Mouse (Mus musculus): ENCODE data around the gene Sh3d21.
"Not testable (repeated sequence)": the region's sequence is repeated elsewhere in the genome, so short reads cannot be mapped to it uniquely, and the experiment has no call there.

The Sh3d21 gene

DNA sequence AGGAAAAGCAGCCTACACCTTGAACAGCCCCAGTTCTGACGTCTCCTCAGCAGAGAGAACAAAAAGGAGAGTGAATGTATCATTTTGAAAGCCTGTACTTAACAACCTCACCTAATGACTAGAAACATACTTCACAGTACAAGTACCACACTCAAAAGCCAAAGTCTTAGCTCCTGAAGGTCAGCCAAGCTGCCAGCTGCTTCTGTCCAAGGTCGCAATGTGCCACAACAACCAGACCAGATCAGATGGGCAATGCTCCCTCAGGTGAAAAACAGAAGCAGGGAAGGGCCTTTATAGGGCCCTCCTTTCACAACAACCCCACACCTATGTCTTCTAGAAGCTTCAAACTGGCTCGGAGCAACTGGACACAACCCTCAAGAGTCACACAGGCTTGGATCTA lies 2.8 kb upstream of the Sh3d21 start:
- no peak for DNase-seq

DNA sequence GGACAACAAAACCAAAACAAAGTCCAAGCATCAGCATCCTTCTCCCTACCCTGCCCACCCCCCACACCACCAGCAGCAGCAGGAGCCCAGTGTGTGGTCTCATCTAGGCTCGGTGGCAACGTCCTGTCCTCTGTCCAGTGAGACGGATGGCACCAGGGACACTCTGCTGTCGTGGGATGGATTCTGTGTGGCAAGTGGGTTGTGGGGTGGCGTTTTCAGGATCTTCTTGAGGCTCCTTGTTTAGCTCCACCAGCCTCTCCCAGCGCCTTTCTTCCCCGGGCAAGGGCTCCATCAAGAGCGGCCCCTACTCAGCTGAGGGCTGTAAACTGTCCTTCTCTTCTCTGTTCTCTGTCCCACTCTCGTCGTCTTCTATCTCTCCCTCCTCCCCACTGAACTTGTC lies 1.8 kb upstream of the Sh3d21 start:
- not testable (repeated sequence) for DNase-seq

DNA sequence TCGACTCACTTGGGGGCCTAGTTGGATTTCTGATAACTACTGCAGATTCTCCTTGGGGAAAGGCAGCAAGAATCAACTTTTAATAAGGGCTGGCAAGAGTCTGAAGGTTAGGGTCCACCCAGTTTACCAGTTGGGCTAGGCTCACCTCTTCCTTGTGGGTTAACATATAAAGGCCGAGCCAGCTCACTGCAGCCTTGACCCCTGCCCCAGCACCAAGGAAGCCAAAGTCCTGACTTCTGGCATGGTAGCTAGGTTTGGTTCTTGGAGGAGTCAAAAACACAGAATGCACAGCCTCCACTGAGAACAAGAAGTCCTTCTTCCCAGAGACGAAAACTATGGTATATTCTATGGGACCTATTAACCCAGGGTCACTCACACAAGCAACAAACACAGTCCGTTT lies 394 bp upstream of the Sh3d21 start:
- DNase-seq, result no peak

DNA sequence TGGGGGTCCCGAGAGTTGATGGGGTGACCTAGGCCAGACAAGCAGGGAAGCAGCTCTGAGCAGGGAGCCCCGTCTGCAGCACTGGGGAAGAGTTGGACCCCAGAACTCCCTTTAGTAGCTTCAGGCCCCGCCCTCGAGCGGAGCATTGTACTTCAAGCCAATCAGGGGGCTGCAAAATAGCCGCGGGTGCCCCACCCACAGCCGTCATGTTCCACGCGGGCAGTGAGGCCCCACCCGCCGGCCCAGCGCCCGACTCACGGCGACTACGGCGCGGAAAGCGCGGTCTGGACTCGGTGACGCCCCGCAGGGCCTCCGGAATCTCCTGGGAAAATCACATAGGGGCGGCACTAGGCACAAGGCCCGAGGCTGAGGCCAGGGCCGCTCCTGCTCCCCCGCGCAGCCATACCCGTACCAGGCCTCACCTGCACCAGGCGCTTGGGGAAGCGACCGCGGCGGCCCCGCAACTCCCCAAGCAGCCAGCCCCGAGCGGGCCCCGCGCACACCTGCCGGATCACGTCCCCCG lies 686 bp downstream of the Sh3d21 start:
- DNase-seq, result peak; percentile 85 to 90

DNA sequence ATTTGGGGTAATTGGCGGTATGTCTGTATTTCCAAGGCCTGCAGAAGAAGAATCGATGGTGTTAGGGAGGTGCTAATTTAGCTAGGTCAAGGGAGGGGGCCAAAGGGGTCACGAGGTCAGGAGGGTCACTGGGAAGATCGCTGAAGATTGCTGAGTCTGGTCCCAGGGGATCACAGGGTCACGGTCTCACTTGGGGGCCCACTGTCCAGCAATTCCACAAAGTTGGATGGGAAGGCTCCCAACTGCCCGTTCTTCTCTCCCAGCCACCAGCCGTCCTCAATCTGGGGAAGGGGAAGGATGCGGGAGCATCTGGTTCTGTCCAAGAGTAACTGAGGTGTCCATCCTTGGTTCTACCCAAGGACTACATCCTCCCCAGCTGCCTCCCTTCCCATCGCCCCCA lies 1.3 kb downstream of the Sh3d21 start:
- no peak for DNase-seq

DNA sequence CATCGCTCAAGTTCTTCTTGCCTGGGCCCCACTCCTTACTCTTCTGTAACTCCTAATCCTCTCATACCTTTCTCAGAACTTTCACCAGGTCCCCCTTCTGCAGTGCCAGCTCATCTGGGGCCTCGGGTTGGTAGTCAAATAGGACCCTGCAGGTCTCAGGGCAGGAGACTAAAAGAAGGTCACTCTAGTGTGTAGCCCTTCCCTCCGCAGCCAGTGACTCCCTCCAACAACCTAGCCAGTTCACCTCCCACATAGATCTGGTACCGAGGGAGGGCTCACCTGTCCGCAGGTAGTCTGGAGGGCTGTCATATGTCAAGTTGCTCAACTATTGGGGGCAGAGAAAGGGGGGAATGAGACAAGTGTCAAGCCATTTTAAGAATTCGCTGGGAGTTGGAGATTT lies 1.8 kb downstream of the Sh3d21 start:
- DNase-seq, result no peak

DNA sequence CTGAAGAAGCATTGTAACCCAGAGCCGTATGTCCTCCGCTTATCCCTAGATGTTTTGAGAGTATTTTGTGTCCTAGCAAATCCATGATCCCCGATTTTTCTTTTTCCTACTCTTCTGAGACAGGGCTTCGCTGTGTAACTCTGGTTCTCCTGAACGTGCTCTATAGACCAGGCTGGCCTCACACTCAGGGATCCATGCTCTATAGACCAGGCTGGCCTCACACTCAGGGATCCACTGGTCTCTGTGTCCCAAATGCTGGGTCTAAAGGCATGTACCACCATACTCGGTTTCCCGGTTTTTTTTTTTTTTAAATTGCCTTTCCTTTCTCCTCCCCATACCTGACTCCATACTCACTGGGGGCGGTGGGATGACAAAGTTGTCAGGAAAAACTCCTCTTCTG lies 2.3 kb downstream of the Sh3d21 start:
- DNase-seq, result no peak

DNA sequence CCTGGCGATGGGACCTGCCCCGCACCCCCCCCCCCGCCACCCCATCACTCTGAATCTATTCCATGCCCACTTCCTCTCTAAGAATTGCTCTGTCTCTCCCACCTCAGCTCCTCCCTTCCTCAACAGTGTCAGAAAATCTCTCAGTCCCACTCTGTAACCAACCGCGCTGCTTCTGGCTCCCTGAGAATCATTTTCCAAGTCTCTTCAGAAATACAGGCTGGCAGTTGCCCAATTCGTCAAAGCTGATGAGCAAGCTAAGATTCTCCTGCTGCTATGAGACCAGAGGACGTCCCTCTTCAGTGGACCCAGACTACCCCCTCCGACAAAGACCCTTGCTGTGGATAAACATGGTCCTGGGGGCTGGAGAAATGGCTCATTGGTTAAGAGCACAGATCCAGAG lies 3.8 kb downstream of the Sh3d21 start:
- DNase-seq, result no peak

DNA sequence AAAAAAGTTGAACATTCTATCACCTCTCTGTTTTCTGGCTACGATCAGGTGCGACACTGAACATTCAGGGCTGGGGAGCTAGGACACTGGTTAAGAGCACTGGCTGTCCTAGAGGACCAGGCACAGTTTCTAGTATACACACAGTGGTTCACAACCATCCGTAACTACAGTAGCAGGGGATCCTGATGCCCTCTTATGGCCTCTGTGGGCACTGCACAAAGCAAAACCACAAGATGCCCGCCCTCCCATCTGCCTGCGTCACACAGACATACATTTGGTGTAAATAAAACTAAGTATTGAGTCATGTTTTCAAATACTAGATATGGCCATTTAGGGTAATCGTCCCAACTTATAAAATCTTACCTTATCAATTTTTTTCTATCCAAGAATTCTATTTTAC lies 5.7 kb downstream of the Sh3d21 start:
- DNase-seq, result no peak

DNA sequence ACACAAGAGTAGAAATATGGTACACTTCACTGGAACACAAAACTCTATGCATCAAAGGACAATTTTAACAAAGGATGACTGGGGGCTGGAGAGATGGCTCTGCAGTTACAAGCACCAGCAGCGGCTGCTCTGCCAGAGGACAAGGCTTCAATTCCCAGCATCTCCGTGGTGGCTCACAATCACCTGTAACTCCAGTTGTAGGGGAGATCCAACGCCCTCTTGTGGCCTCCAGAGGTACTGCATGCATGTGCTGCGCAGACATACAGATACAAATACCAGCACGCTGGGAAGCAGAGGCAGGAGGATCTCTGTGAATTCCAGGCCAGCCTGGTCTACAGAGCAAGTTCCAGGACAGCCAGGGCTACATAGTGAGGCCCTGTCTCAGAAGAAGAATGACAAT lies 6.7 kb downstream of the Sh3d21 start:
- no peak for DNase-seq

DNA sequence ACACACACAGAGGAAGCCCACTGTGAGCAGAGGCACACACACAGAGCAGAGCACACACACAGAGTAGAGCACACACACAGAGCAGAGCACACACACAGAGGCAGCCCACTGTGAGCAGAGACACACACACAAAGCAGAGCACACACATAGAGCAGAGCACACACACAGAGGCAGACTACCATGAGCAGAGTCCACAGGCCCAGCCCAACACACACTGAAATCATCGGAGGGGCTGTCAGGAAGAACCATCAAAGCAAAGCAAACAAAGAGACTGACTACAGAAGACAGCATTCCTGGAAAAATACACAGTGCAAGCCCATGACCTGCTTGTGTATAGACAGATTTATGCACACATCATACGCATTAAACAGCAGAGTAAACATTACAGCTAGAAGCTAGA lies 7.4 kb downstream of the Sh3d21 start:
- DNase-seq, result no peak

DNA sequence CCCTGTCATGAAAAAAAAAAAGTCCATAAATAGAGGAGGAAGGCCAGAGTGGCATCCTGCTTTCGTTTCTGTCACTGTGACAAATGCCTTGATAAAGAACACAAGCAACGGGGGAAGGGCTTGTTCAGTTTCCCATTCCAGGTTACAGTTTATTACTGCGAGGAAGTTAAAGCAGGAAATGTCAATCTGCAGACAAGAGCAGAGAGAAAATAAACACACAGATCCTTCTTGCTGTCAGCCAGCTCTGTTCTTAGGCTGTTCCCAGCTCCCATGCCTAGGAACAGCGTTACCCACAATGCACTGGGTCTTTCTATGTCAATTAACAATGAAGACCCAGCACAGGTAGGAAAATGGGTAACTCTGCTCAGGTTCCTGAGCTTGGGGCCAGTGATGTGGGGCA lies 8.1 kb downstream of the Sh3d21 start:
- DNase-seq, result no peak

DNA sequence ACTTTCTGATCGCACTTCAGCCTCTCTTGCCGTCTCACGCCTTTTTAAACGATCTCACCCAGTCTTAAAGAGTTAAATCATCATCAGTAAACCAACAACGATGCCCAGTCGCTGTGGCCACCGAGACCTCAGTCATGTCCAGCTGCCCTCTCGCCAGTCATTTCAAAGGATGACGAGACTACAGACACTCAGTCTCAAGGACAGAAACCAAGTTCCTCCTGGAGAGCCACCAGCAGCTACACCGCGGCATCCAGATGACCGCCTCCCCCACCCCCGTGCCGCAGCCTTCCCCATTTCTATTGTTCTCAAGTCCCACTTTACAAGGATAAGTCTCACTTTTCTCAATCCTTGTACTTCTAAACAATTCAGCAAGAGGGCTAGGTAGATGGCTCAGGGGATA lies 10.4 kb downstream of the Sh3d21 start:
- no peak for DNase-seq

DNA sequence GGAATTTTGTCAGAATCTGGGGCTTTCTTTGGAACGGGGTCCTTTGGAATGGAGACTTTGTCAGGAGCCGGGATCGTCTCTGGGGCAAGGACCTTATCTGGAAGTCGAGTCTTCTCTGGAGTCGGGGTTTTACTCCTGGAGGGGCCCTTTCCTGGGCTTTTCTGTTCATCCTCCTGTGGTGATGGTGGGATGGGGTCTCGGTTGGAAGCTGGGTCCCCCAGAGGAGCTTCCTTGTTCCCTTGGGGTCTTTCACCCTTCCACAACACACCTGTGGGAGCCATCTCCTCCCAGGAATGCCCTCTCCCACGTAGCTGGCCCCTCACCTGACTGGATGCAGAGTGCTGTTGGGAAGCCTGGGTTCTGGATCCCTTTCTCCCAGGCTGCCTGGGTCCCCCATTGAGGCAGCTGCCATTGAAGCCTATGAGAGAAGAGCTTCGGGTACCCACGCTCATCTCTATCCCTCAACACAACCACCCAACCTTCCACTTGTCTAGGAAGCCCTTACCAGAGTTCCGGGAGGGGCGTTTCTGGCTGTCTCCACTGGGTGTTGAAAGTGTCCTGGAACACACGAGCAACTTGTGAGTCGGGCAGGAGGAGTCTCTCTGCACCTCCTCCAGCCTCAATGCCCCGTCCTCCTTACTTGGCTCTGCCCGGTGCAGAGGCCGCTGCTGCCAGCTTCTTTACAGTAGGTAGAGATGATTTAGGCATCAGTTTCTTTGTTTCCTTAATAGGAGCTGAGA lies 11.4 kb downstream of the Sh3d21 start:
- DNase-seq, result no peak

DNA sequence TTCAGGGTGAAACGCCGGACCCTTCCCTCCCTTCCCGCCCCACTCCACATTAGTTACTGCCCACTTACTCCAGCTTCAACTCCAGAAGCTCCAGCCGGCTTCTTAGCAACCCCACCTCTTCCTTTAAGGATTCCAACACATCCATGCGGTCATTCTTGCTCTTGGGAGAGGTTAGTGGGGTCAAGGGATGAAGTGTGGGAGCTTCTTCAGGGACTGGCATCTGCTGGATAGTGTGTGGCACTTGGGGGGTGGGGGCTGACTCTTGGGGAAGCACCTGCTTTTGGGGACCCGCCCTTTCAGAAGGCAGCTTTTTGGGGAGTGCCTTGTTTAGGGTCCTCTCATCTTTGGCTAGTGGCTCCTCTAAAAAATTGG lies 12.4 kb downstream of the Sh3d21 start:
- no peak for DNase-seq

DNA sequence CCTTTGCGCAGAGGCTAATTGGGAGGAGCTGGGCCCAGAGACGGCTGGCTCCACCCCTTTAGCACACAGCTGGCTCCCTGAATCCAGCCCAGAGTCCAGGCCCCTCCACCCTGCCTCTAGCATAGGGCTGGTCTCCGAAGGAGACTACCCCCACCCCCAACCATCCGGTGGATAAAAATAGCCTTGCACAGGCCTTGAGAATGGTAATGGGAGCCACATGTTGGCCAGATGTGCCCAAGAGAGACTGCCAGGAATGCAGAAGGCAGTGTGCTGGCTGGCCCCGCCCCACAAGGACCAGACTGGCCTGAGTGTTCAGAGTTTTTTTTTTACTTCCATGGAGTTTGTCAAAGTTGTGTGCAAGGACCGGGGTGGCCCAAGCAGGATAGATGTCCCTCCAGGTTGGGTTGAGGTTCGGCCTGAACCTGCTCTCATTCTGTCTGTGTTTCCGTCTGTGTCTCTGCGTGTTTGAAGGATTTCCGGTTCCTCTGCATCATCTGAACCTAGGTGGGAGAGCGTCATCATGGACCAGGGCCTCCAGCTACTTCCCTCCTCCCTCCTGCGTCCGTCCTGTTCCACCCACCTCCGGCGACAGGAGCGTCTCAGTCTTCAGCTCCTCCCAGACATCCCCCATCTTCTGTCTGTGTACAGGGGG lies 12.9 kb downstream of the Sh3d21 start:
- no peak for DNase-seq

DNA sequence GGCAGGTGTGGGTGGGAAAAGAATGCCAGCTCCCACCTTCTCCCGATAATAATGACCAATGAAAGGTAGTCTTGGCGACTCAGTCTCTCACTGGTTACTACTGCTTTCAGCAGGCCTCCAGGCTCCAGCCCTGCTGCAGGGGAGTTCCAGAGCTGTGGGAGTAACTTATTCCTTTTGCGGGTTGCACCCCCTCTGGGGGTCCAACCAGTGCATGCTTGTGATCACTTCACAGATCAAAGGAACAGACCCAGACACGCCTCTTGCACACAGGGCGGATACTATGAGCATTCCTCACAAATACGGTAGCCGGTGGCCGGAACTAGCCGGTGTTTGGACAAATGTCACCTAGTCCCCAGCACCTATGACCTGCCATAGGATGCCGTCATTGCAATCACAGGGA lies 13.5 kb downstream of the Sh3d21 start:
- DNase-seq, result no peak

DNA sequence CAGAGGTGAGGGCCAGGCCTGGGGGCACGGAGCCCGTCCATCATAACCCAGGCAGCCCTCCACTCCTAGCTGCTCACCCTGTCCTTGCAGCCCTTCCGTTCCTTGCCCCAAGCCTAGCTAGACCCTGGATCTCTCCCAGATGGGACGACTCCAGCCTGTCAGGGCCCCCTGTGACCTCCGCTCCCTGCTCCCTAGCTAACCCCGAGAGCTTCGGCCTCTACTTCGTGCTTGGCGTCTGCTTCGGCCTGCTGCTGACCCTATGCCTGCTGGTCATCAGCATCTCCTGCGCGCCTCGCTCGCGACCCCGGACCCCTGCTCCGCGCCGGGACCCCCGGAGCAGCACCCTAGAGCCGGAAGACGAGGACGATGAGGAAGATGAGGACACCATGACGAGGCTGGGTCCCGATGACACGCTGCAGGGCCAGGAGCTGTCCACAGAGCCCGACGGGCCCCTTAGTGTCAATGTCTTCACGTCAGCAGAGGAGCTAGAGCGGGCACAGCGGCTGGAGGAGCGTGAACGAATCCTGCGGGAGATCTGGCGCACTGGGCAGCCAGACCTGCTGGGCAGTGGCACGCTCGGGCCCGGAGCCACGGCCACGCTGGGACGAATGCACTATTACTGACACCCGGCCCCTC lies 14.1 kb downstream of the Sh3d21 start:
- DNase-seq, result peak in 1 of 2 experiments; percentile 43

DNA sequence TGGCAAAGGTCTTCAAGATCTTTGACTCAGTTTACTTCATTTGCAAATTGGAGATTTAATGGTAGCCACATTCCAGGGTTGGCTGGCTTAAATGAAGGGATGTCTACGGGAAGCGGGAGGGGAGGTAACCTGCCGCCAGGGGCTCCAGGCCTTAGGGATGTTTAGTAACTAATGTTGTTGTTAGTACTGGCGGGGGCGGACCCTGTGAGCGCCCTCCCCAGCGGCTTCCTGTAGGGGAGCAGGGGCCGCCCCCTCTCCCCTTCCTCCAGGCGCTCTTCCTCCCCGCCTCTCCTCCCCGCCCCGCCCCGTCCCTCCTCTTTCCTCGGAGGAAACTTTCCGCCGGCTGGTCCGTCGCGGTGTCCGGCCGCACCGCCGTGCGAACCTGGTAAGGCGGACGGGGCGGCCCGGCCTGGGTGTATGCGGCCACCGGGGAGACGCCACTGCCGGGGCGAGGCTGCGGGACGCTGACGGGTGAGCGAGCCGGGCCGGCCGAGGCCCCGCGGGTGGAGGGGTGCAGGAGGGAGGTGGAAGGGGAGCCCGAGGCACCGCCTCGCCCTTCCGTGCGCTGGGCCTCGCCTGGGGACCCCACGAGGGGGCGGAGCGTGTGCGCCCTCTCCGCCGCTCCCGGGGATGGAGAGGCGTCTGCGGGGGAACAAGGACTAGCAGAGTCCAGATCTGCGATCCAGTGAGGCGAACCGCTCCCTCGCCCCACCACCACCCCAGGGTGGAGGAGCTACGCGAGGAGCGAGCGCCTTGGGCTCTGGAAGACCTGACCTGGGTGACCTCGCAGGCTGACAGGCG lies 14.9 kb downstream of the Sh3d21 start:
- DNase-seq, result no peak

DNA sequence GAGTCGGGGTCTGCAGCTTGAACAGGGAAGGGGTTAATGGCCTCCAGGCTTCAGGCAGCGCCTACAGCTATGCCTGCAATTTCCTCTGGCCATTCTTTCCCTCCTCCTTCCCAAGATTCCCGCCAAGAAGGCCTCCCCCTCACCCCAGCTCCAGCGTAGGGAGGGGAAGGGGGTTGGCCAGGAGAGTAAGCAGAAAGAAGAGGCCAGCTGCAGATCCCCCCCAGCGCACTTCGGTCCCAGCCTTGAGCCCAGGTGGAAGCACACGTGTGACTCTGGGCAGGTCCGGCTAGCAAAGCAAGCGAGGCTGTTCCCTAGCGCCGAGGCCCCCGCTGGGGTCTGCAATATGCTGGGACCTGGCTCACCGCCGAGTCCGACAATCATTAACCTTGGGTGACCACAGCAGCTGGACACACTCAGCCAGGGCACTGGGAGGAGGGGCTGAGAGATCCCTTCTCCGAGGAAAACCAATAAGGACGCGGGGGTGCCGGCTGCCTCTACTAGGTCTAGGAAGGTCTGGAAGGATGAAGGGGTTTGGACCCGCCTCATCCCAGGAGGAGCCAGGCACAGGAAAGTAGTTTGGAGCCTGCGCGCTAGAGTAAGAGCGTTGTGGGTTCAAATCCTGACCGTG lies 15.6 kb downstream of the Sh3d21 start, which contains the start of gene Eva1b:
Eva1b (plus strand) TSS at position 212 of the 628 bp plus-strand sequence.
- DNase-seq, result no peak

DNA sequence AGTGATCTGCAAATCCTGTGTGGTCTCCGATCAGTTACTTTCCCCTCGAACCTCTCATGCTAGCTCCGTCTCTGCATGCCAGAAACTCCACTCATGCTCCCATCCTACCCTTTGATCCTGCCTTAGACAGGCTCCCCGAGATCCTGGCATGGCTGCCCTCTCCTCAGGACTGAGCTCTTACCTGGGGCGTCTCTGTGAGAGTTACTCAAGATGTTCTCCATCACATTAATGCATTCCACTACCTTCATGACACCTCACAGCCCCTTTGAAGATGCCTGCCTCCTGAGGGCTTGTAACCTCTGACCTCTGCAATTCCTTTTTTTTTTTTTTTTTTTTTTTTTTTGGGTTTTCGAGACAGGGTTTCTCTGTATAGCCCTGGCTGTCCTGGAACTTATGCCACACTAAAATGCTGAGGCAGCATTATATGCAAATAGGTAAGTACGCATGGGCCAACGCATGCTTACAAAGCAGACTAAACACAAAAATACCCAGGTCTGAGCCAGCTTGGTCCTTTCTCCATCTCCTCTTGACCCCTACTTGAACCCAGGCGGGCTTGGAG lies 16.2 kb downstream of the Sh3d21 start:
- DNase-seq, result no peak

DNA sequence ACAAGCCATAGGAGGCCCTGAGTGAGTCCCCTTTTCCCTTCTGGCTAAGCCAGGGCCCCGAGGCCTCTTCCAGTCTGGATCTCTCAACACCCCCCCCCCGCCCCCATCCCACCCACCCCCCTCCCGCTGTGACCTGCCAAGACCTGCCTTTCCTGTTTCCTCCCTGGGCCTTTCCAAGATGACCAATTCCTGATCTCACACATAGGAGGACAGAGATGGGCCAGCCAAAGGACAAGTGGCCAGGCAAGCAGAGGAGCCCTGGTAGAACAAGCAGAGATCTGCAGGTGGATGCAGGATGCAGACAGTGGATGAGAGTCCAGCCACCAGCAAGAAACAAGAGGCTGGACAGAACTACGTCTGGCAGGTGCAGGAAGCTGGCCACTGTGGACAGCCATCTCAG lies 17.9 kb downstream of the Sh3d21 start:
- no peak for DNase-seq
